Mouse (Mus musculus) spleen, postnatal 10 days (tissue): ENCODE results near the gene Pkn3.
"Not testable (repeated sequence)": the region's sequence is repeated elsewhere in the genome, so short reads cannot be mapped to it uniquely, and the experiment has no call there.

Experiments
- DNase-seq, 2 experiments: peaks; one replicate each; pipeline ENCODE4 v3.0.0; 2021 to 2022; ENCODE audit warnings: low spot score in 2 of 2

Pkn3 gene

DNA sequence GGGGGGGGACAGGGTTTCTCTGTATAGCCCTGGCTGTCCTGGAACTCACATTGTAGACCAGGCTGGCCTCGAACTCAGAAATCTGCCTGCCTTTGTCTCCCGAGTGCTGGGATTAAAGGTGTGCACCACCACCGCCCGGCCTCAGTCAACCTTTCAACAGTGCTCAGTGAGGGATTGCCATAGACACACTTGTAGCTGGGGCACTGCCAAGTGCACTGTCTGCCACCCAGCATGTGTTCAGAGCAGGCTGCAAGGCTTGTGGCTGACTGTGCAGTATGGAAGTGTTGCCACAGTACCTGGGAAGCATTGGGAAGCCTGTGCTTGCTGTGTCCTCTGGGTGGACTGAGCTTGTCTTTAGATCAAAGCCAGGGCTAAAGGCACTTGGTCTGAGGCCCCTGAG is 62.5 kb downstream of the Pkn3 start:
- not testable (repeated sequence) for DNase-seq
